Mouse (Mus musculus) layer of hippocampus, adult 8-10 months (tissue): ENCODE data around the gene Numa1. TPM values are rescaled to one million over a fixed set of nuclear protein-coding genes. Genes with fewer than 3 reads are reported as not detected.
A peak's percentile ranks its signal among the peaks of the same experiment; 100 is the strongest.
"Not testable (repeated sequence)": the region's sequence is repeated elsewhere in the genome, so short reads cannot be mapped to it uniquely, and the experiment has no call there.

Experiments used
- DNase-seq, 2 experiments: peaks; one replicate each; pipeline ENCODE4 v3.0.0; 2022; ENCODE audit warnings: low spot score in 2 of 2
- total RNA-seq, 4 experiments: library from RNA; stranded (reverse); gene quantifications; 2 replicates each; pipeline ENCODE4 v1.2.4; 2022

The Numa1 gene
- total RNA-seq, result 100 to 1,000 TPM in 3 of 4 experiments, 10 to 100 TPM in 1; 99.7 to 129 (median 117) TPM

DNA sequence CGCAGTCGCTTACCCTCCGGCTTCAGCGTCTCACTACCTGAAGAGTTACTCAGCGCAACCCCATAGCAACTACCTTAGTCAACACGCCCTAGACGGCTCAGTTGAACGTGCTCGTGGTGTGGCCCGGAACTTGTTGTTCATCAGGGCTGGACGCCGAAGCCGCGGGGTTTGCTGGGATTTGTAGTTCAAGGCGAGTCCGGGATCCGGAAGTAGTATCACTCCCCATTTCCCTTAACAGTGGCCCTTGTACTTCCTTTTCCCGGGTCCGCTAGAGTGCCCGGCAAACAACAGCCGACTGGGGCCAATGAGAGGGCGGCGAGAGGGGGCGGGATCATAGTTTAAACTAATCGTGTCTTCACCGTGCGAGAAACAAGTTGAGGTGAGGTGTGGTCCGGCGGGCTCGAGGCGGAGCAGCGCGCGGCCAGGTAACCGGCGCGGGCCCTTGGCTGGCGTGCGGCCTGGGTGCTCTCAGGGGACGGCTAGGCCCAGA lies at the start of gene Numa1, which contains the start of gene Lrrc51:
TSS of gene Numa1 (plus strand) at position 361 of the 490 bp plus-strand sequence.
TSS of gene Lrrc51 (minus strand) at position 145 of the 490 bp plus-strand sequence.
- peak; percentile 97 for DNase-seq

- no peak for DNase-seq
Measured at GRCm38 (mm10) chr7:101884160-101884559, 49.8 kb upstream of the Numa1 start.

- DNase-seq, result no peak
Measured at GRCm38 (mm10) chr7:101886274-101886673, 47.6 kb upstream of the Numa1 start.

DNA sequence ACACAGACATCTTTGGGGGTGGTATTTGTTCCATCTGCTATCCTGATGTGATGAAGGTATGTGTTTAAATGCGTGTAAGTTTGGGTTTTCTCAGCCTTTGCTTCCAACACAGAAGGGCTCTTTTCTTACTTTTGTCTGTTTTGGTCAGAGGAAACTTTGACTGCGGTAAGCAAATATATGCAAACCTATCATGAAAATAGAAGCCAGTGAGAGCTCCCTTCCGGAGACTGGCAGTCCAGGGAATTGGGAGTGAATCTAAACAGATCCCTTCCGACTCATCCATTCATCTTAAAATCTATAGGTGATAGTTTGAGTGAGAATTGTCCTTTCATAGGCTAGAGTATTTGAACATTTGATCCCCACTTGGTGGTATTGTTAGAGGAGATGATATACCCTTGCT lies 45.5 kb upstream of the Numa1 start:
- no peak for DNase-seq

- no peak for DNase-seq
Measured at GRCm38 (mm10) chr7:101895695-101896094, 38.2 kb upstream of the Numa1 start.

GRCm38 (mm10) chr7:101896104-101897066 lies 37.5 kb upstream of the Numa1 start:
- peak; percentile 98 to 99 for DNase-seq

DNA sequence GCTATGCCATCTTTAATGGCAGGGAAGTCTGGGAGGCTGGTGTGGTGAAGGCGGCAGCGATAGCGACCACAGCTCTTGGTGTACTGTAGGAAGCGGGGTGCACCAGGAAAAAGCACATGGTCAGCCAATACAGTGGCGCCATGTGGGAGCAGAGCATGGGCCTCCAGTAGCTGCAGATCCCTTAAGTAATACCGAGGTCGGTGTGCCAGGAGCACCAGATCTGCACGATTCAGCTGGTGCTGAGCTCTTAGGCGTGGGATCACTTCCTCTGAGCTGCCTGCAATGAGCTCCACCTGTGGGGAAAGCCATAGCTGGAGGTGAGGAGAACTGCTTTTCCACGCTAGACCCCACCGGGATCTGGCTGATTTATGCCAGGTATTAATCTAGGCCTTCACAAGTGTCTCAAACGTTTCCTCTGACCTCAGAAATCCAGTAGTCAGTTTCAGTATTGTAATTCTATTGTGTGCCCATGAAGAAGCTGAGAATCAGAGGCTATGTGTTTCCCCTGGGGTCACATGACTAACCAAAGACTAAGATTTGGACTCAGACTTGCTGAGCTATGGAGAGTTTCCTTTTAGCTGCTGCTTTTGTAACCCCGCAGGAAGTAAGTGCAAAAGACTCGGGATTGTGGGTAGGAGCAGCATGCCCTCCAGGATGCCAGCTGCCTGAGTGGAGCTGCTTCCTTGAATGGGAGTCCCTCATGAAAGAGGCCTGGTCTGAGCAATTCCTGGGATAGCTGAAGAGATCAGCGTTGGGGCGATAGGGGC lies 33.4 kb upstream of the Numa1 start:
- DNase-seq, result no peak

DNA sequence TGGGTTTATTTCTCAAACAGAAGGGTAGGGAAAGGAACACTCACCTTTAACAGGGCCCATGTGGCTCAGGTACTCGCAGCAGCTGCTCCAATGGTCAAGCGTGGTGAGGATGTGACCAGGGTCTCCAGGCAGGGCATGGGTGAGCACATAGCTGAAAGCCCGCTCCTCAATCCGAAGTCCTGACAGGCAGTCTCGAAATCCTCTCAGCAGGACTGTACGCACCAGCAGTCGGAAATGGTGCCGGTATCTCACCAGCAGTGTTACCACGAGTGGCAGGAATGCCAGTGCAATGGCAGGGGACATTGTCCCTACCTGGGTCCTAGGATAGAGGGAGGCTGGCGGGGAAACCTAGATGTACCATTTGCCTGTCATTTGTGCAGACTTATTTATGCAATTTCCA lies 31.9 kb upstream of the Numa1 start:
- DNase-seq, result no peak

DNA sequence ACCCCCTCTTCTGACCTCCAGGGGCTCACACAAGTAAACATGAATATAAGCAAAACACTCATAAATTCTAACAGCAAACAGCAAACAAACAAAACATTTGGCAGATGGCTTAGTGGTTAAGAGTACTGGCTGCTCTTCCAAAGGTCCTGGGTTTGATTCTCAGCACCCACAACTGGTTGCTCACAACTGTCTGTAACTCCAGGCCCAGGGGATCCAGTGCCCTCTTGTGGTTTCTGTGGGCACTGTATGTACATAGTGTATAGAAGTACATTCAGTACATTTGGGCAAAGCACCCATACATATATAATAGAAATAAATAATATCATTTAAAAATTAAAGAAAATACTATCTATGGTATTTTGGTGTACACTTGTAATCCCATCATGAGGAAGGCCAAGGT lies 31.1 kb upstream of the Numa1 start:
- DNase-seq, result no peak

- peak; percentile 99 to 100 for DNase-seq
Measured at GRCm38 (mm10) chr7:101905561-101906286, 28.2 kb upstream of the Numa1 start, which contains the start of gene Lamtor1. Gene Lamtor1, plus strand, starts transcription at chr7:101905904.

DNA sequence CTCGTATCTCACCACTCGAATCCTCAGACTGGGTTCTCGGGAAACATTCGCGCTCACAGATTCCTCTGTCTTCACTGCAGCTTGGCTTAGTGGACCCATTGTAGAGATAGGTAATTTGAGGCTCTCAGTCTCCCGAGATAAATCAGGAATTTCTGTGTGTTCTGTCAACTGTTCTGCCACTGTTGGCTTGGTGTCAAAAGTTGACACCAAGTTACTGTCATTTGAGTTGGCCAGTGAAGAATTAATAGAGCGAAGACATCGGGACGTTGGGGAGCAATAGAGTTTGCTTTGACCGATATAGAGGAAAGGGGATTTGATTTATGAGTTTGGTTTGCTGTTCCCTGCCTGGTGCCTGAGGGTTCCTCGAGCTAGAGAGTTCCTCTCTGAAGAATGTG lies 27.6 kb upstream of the Numa1 start, which contains the start of gene Tomt:
TSS of gene Tomt (minus strand) at position 73 of the 395 bp plus-strand sequence.
- DNase-seq, result no peak

DNA sequence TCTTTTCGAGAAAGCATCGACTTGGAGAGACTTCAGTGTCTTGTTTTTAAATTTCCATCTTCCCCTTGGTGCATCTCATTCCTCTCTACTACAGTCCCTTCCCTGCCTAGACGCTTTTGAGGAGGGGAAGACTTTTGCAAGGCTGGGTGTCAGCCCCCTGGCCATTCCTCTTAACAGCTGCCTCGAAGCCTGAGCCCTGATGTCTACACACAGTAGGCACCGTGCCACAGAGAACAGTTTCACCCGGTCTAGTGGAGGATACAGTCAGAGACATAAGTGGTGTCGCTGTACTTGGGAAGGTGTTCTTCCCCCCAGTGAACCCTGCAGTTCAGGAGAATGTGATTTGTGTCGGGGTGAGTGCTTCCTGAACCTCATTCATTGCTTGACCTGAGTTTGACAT lies 27.2 kb upstream of the Numa1 start:
- no peak for DNase-seq

- no peak for DNase-seq
Measured at GRCm38 (mm10) chr7:101908367-101908766, 25.5 kb upstream of the Numa1 start.

DNA sequence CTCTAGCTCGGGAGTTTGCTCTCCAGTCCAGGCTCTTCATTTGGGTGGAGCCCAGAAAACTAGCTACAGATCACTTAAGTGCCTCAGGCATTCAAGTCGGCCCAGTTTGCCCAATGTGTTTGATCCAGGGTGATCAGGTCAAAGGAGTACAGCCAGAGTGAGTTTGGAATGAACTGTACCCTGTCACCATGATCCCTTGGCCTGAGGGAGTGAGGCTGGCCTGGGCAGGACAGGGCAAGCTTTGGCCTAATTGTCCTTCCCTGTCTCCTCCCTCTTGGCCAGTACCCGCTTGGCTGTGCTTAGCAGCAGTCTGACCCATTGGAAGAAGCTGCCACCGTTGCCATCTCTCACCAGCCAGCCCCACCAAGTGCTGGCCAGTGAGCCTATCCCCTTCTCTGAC lies 23.8 kb upstream of the Numa1 start:
- no peak for DNase-seq

DNA sequence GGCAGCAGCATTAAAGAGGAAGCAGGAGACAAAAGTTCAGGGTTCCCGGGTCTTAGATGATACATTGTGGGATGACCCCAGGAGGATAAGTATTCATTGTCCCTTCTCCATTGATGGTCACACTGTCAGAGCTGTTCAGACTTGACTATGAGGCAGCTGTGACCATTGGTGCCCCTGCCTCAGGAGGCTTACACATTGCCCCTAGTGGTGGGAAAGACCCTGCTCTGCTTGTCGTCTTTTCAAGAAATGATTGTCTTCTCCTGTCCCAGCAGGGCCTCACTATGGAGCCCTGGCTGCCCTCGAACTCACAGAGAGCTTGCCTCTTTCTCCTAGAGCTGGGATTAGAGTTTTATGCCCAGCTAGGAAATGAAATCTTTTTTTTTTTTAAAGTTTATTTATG lies 21.9 kb upstream of the Numa1 start:
- no peak for DNase-seq

DNA sequence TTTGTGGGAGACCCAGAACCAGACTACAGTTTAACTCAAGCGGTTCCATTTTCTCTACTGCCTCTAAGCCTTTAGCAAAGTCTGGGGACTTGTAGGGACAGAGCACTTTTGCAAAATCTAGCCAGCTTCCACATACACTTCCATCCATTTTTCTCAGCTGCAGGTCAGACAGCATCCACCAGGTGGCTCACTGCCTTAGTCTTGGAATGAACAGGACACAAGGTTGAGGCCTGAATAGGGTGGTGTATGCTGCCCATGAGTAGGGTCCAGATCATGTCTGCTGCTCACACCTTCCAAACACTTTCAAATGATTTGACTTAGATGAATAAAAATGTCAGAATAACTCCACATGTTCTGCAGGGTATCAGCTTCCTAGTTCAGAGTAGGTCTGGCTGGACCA lies 15.8 kb upstream of the Numa1 start:
- peak in 1 of 2 experiments; percentile 57 for DNase-seq

- DNase-seq, result not testable (repeated sequence)
Measured at GRCm38 (mm10) chr7:101925892-101926291, 8.0 kb upstream of the Numa1 start.

DNA sequence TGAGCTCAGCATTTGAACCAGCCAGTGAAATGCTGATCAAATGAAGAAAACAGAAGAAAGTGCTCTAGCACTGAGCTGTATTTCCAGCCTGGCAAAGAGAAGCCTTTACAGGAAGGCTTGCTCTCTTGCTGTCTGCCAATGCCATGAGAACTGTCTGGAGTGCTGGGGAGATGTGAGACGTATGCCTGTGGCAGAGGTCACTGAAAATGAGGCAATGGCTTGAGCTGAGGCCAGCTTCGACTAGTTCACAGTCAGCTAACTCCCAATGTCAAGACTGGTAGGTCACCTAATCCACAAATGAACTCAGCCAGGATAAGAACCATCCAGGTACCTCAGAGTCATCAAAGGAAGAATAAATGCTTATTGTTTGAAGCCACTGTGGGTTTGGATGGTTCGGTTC lies 5.8 kb upstream of the Numa1 start:
- DNase-seq, result no peak

DNA sequence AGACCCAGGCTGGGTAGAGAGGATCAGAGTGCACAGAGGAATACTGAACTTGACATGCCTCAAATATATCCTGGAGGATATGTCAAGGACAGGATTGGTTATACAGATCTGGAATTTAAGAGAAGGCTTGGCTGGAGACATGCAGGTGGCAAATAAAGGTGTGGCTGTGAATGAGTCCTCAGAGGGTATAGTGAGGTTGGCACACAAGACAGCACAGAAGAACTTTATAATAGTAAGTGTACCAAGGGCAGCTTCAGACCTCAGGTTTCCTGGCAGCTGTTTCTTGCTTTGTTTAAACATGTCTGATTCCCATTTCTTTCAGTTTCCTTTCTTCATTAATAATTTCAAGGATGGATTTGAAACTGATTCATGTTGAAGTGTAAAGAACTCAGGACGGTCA lies 1.4 kb upstream of the Numa1 start:
- DNase-seq, result no peak

GRCm38 (mm10) chr7:101933300-101933699 lies 611 bp upstream of the Numa1 start:
- no peak for DNase-seq

DNA sequence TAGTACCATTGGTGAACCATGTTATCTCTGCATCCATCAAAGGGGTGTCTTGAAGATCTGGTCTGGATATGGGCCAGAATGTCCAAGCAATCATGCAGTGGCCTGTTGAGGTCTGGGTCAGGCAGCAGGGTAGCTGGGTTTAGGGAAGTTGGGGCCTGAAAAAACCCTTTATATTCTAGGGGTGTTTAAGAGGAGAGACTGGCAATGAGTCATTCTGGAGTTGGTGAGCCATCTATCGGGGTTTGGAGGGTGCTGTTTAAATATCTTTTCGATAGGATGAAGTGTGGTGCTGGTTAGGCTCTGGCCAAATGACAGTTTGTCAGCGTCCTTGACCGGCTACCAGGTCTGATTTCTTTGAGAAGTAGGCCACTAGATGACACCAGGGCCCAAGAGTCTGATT lies 2.0 kb downstream of the Numa1 start:
- no peak for DNase-seq
